Mouse (Mus musculus): ENCODE measurements around the gene Kcnh8.

DNA sequence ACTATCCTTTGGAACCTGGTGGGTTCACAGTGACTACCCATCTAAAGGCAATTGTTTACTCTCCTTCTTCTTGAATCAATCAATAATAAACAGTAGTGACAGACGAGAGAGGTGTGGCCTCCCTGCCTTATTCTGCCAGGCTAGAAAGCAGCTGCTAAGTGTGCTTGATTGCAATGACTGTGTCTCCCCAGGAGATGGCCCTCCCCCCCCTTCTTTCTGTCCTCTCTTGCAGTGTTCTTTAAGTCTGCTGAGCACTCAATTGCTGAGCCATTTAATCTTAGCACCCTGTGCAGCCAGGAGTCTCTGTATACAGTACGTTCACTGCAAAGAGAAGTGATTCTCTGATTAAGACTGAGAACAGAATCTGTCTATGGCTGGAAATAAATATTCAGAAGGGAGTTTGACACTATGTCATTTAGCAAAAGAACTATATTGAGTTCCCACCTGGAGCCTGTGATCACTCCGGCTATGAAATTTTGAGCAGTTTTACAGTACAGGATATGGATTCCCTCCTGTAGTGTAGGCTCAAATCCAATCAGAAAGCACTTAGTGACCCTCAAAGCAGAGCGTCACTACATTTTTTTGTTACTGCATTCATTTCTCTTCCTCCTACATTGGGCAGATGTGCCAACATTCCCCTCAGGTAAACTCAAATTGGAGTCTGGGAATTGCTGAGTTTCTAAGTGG, 32.8 kb upstream of the Kcnh8 start:
- TF ChIP-seq EP300 (IDR thresholded peaks at IDR 0.05; ENCODE audit: insufficient read depth, low read depth, low read length) (no peak), POLR2A (IDR thresholded peaks at IDR 0.05; ENCODE audit: insufficient read depth, low read depth, low read length) (no peak)
